Mouse (Mus musculus): ENCODE results near the gene Nxf3.

- TF ChIP-seq EP300 (IDR thresholded peaks at IDR 0.05; ENCODE audit: low read depth) (no peak), CTCF (IDR thresholded peaks at IDR 0.05; ENCODE audit: low read depth) (no peak)
These were observed 30.0 kb upstream of the Nxf3 start for GRCm38 (mm10) chrX:136115015-136115414.

All from heart, postnatal 0 days (tissue).